Mouse (Mus musculus): ENCODE results near the gene Pik3r2. TPM values are rescaled to one million over a fixed set of nuclear protein-coding genes. Genes with fewer than 3 reads are reported as not detected.
"Not testable (repeated sequence)": the region's sequence is repeated elsewhere in the genome, so short reads cannot be mapped to it uniquely, and the experiment has no call there.

Gene Pik3r2
- 5.7 and 6.0 TPM in 2 replicates for total RNA-seq (2015)
- 18.1 and 18.5 TPM in 2 replicates for total RNA-seq (2017)

- ATAC-seq (replicated peaks; ENCODE audit: poor library complexity): peak; percentile 81
Observed at GRCm38 (mm10) chr8:70776496-70777444, at the start of gene Pik3r2. TSS of gene Pik3r2 (minus strand) at chr8:70776713.

GRCm38 (mm10) chr8:70825816-70826215 lies 49.3 kb upstream of the Pik3r2 start:
- no peak for ATAC-seq (replicated peaks; ENCODE audit: poor library complexity)

DNA sequence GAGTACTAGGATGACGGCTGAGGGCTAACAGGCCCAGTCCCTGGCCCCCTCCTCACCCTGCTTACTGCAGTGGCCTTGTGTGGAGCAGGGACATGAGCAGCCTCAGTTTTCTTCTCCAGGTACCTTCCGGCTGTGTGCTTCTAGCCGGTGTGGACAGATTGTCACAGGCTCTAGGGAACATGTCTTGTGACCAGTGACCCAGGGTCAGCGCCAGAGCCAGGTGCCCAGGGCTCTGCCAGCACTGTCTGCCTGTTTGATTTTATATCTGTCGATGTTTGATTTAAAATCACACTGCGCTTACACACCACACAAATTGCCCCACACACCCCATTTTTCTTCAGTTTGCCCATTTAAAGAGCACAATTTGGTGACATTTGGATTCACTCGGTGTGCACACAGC lies 47.3 kb upstream of the Pik3r2 start:
- no peak for ATAC-seq (replicated peaks; ENCODE audit: poor library complexity)

GRCm38 (mm10) chr8:70822594-70822993 lies 46.1 kb upstream of the Pik3r2 start:
- ATAC-seq (replicated peaks; ENCODE audit: poor library complexity): not testable (repeated sequence)

- ATAC-seq (replicated peaks; ENCODE audit: poor library complexity): 0 out of 2 replicates have a peak, but pooled peaks have one; percentile 11
Observed at GRCm38 (mm10) chr8:70821992-70822391, 45.5 kb upstream of the Pik3r2 start.

DNA sequence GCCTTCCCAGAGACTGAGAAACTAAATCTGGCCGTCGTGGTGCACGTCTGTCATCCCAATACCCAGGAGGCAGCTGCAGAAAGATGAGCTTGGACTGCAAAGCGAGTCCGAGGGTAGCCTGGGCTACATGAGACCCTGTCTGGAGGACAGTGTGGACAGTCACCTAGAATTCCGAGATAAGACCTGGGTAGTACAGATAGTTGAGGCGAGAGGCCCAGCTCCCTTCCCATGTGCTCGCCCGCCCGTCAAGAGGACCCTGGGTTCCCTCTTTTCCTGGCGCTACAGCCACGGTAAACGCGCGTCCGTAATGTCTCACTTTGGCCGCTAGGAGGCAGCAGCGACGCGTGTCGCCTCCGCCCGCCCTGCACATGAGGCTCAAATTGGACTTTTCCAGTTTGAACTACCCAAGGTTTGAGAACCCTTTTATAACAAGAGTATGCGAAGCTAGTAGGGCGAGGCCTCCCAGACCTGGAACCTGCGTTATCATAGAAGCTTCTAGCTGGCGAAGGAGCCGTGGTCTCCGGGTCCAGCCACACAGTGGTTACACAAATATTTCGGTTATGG lies 45.0 kb upstream of the Pik3r2 start:
- ATAC-seq (replicated peaks; ENCODE audit: poor library complexity): peak; percentile 94

GRCm38 (mm10) chr8:70820101-70820935 lies 43.8 kb upstream of the Pik3r2 start:
- no peak for ATAC-seq (replicated peaks; ENCODE audit: poor library complexity)

DNA sequence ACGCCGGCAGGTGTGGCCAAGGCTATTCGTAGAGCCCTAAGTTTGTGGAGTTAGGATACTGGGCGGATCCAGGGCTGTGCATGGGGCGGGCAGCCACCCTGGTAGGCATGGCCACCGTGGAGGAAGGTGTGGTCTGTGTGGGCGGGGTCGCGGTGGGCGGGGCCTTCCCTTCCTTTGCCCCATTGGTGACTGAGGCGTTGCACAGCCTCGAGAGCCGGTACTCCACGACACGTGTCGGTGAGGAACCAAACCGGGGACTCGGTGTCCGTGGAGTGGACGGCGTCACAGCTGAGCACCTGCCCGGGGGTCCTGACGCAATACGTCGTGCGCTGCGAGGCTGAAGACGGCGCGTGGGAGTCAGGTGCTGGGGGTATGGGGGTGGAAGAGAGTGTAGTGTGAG lies 40.2 kb upstream of the Pik3r2 start:
- ATAC-seq (replicated peaks; ENCODE audit: poor library complexity): peak; percentile 58

GRCm38 (mm10) chr8:70812885-70813284 lies 36.4 kb upstream of the Pik3r2 start:
- no peak for ATAC-seq (replicated peaks; ENCODE audit: poor library complexity)

- ATAC-seq (replicated peaks; ENCODE audit: poor library complexity): no peak
Observed at GRCm38 (mm10) chr8:70812055-70812454, 35.5 kb upstream of the Pik3r2 start.

- peak; percentile 56 for ATAC-seq (replicated peaks; ENCODE audit: poor library complexity)
Observed at GRCm38 (mm10) chr8:70810962-70811680, 34.6 kb upstream of the Pik3r2 start.

DNA sequence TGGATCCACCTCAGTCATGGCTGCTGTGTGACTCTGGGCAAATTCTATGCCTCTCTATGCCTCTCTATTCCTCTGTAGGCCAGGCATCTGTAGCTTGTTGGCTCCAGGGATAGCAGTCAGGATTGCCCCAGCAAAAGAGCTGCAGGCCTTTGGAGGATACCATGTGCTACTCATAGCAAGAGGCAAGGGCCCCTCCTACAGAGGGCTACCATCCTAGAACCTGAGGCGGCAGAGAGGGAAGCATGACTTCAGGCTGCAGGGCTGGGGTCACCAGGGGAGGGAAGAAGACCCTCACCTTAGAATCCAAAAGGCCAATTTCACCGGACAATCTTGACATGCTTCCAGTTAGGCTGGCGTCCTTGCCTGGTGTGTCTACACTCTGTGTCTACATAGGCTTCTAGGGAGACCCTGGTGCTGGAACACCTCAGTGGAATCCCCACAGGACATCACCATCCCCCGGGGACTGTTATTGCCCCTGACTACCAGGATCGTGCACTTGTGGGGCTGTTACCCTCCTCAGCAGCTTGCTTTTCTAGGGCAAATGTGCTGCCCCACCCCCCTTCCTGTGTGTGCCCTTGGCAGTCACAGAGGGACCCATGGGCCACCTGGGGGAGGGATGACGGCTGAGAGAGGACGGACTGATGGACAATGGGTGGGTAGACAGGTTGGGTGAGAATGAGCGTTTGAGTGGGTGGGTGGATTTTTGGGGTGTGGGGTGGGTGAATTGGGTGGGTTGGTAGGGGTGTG lies 32.6 kb upstream of the Pik3r2 start:
- no peak for ATAC-seq (replicated peaks; ENCODE audit: poor library complexity)

DNA sequence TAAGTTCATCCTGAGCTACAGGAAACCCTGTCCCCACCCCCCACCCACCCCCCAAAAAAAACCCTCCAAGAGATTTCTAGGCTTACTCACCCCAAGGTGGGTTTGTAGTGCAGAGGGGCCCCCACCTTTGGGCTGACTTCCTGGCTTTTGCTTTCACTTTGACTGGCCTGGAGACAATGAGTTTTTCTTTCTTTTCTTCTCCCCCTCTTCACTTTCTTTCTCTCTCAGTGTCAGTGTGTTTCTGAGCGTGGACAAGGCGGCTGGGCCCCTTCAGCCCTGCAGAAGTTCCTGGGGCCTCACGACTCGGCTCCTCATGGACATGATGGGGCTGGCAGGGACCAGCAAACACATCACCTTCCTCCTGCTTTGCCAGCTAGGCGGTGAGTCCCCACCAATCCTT lies 31.7 kb upstream of the Pik3r2 start, which contains the start of gene Il12rb1:
Il12rb1 (plus strand) TSS at position 211 of the 400 bp plus-strand sequence.
- ATAC-seq (replicated peaks; ENCODE audit: poor library complexity): no peak

GRCm38 (mm10) chr8:70807304-70807703 lies 30.8 kb upstream of the Pik3r2 start:
- no peak for ATAC-seq (replicated peaks; ENCODE audit: poor library complexity)

DNA sequence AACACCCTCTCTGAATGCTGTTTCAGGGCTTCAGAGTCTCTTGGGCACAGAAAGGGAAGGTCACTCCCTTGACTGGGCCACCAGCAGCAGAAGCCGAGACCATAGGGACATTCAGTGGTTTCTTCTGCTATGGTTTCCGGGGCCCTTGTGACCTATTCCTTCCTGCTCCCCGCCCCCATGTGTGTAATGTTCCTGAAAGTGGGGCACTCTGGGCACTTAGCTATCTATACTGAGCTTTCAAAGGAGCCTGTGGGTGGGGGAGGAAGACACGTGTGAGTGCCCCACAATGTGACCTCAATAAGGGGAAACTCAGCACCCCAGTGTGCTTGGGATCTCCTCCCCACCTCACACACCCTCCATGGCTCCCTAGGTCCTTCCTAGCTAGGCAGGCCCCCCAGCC lies 30.0 kb upstream of the Pik3r2 start:
- peak; percentile 53 for ATAC-seq (replicated peaks; ENCODE audit: poor library complexity)

GRCm38 (mm10) chr8:70804481-70805206 lies 28.1 kb upstream of the Pik3r2 start, which contains the start of gene Mast3:
TSS of gene Mast3 (minus strand) at chr8:70805054.
- ATAC-seq (replicated peaks; ENCODE audit: poor library complexity): peak; percentile 77

DNA sequence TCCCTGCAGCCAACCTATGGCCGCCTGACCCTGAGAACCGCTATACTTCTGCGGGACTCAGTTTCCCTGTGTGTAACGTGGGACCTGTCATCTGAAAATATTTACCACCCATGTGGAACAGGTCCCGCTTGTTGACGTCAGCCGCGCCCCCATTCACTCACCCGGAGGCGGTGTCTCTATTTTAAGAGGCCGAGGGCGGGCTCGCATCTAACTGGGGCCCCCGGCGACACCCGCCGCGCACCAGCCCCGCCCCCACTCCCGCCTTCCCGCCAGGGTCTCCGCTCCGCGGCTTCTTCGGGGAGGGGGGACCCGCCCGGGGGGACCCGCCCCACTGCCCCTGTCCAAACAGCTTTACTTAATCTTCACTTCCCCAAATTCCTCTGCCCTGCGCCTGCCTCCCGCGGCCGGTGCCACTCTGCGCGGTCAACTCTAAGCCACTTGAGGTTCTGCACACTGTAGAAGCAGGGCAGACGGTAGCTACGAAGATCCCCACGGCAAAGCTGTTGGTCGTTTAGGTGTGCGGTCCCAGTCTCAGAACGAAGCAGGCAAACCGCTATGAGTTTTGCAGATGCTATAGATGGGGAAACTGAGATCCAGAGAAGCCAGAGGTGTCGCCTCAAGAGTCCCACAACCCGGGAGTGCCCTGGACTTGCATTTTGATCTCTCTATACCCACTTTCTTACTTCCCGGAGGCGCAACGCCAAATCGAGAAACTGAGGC lies 27.4 kb upstream of the Pik3r2 start:
- peak; percentile 41 for ATAC-seq (replicated peaks; ENCODE audit: poor library complexity)

- ATAC-seq (replicated peaks; ENCODE audit: poor library complexity): no peak
Observed at GRCm38 (mm10) chr8:70802786-70803510, 26.4 kb upstream of the Pik3r2 start.
